Mouse (Mus musculus) midbrain, embryonic 12.5 days (tissue): ENCODE measurements at regions not wholly inside any gene's neighbourhood (a gene's known extent, or its start where the extent isn't known, plus 50 kb on each side); places are given as distances from the start of the nearest gene placed in this dataset.

Experiments
- ATAC-seq: fragments of 200-750 bp; cut with Nextera tagmentation; 2 replicates; pipeline ENCODE4 v1.8.0; 2017; ENCODE audit warnings: low read depth, moderate TSS enrichment, moderate library complexity; ENCODE audit not compliant: low FRiP score
- H3K27ac ChIP-seq: fragments of 300-500 bp; sonication (generic); replicated peaks from 2 replicates; pipeline ENCODE4 v1.5.1; 2016; ENCODE audit warnings: mild to moderate bottlenecking
- H3K27me3 ChIP-seq: fragments of 300-500 bp; sonication (generic); 2 replicates; pipeline ENCODE4 v1.6.1; 2016; ENCODE audit warnings: mild to moderate bottlenecking
- H3K36me3 ChIP-seq: fragments of 300-500 bp; sonication (generic); 2 replicates; pipeline ENCODE4 v1.6.1; 2016
- H3K4me1 ChIP-seq: fragments of 300-500 bp; sonication (generic); 2 replicates; pipeline ENCODE4 v1.6.1; 2016
- H3K4me2 ChIP-seq: fragments of 300-500 bp; sonication (generic); replicated peaks from 2 replicates; pipeline ENCODE4 v1.6.1; 2016; ENCODE audit warnings: mild to moderate bottlenecking, moderate library complexity
- H3K4me3 ChIP-seq: fragments of 300-500 bp; sonication (generic); 2 replicates; pipeline ENCODE4 v1.5.1; 2016; ENCODE audit warnings: mild to moderate bottlenecking
- H3K9ac ChIP-seq: fragments of 300-500 bp; sonication (generic); replicated peaks from 2 replicates; pipeline ENCODE4 v1.6.1; 2016; ENCODE audit warnings: mild to moderate bottlenecking, moderate library complexity
- H3K9me3 ChIP-seq: fragments of 300-500 bp; sonication (generic); 2 replicates; pipeline ENCODE4 v1.6.1; 2016; ENCODE audit warnings: mild to moderate bottlenecking
- WGBS: fragments of 180-500 bp; shearing (Covaris S2); methylation state at CpG from one replicate; pipeline ENCODE4 v1.1.7; 2016; 5-methylcytosine and 5-hydroxymethylcytosine counted together

DNA sequence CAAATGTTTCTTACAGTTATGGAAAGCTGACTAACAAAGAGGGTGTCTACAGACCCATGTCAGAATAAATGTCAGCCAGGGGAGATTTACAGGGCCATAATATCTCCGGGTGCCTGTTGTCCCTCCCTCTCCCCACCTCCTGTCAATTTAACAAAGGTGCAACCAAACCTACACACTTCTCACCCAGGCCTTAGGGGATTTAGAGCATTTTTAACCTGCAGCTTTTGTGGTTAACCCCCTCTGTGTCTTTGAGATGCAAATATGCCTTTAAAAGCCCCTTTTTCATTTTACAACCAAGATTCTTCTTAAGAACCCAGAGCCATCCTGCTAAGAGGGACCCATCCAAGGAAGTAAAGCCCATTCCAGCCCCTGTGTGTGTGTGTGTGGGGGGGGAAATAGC lies 573.3 kb downstream of the Tmem132b start:
- H3K27me3 ChIP-seq, result no peaks in the 10 kb centered on the region
- H3K9me3 ChIP-seq, result no peaks in the 10 kb centered on the region
- no peak for ATAC-seq
- H3K4me2 ChIP-seq, result no peak overlapping the region
- H3K9ac ChIP-seq, result no peak overlapping the region
- no peak overlapping the region for H3K4me3 ChIP-seq
- H3K36me3 ChIP-seq, result no peaks in the 10 kb centered on the region
- 76% methylated on average over 1 of the region's 1 CpGs for WGBS
- no peak overlapping the region for H3K27ac ChIP-seq
- no peaks in the 10 kb centered on the region for H3K4me1 ChIP-seq

- Histone ChIP-seq H3K27ac (no peak overlapping the region), H3K4me1 (no peaks in the 10 kb centered on the region), H3K4me3 (no peak overlapping the region), H3K9ac (no peak overlapping the region), H3K27me3 (no peaks in the 10 kb centered on the region), H3K4me2 (no peak overlapping the region), H3K36me3 (no peaks in the 10 kb centered on the region), H3K9me3 (no peaks in the 10 kb centered on the region)
- 95% methylated on average over 1 of the region's 1 CpGs for WGBS
- no peak for ATAC-seq
These were observed 573.9 kb downstream of the Tmem132b start for GRCm38 (mm10) chr5:126105446-126105845.

GRCm38 (mm10) chr5:126107020-126107419 lies 575.4 kb downstream of the Tmem132b start:
- no peaks in the 10 kb centered on the region for H3K9me3 ChIP-seq
- no peak overlapping the region for H3K9ac ChIP-seq
- no peak overlapping the region for H3K27ac ChIP-seq
- H3K27me3 ChIP-seq, result no peaks in the 10 kb centered on the region
- no peak overlapping the region for H3K4me2 ChIP-seq
- no peaks in the 10 kb centered on the region for H3K36me3 ChIP-seq
- 80% methylated on average over 5 of the region's 5 CpGs for WGBS
- no peak overlapping the region for H3K4me3 ChIP-seq
- ATAC-seq, result no peak
- H3K4me1 ChIP-seq, result no peaks in the 10 kb centered on the region

GRCm38 (mm10) chr5:126108837-126109236 lies 577.3 kb downstream of the Tmem132b start:
- H3K27ac ChIP-seq, result no peak overlapping the region
- no peaks in the 10 kb centered on the region for H3K4me1 ChIP-seq
- no peak overlapping the region for H3K9ac ChIP-seq
- 64% methylated on average over 3 of the region's 3 CpGs for WGBS
- H3K9me3 ChIP-seq, result no peaks in the 10 kb centered on the region
- no peak overlapping the region for H3K4me3 ChIP-seq
- H3K4me2 ChIP-seq, result no peak overlapping the region
- no peaks in the 10 kb centered on the region for H3K36me3 ChIP-seq
- ATAC-seq, result no peak
- no peaks in the 10 kb centered on the region for H3K27me3 ChIP-seq

DNA sequence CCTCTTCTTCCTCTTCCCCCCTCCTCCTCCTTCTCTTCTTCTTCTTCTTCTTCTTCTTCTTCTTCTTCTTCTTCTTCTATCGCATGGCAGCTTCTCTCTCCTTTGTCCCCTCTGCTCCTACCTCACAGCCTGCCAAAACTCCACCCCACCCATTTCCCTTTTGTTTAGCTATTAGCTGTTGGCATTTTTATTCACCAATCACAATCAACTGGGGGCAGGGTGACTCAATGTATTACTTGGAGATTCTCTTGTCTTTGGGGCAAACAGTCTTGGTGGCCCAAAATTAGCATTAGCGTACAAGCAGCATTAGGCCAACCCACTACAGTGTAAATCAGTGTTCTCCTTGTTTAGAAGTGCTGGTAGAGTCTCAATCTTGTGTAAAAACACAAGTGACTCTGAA lies 585.7 kb downstream of the Tmem132b start:
- Histone ChIP-seq H3K9me3 (no peaks in the 10 kb centered on the region), H3K4me1 (no peaks in the 10 kb centered on the region), H3K27me3 (no peaks in the 10 kb centered on the region), H3K4me2 (no peak overlapping the region), H3K4me3 (no peak overlapping the region), H3K27ac (no peak overlapping the region), H3K9ac (no peak overlapping the region), H3K36me3 (no peaks in the 10 kb centered on the region)
- ATAC-seq, result no peak
- 91% methylated on average over 2 of the region's 2 CpGs for WGBS

- Histone ChIP-seq H3K9me3 (no peaks in the 10 kb centered on the region), H3K9ac (no peak overlapping the region), H3K4me2 (no peak overlapping the region), H3K27me3 (no peaks in the 10 kb centered on the region), H3K4me1 (no peaks in the 10 kb centered on the region), H3K4me3 (no peak overlapping the region), H3K27ac (no peak overlapping the region), H3K36me3 (no peaks in the 10 kb centered on the region)
- ATAC-seq, result no peak
- 86% methylated on average over 5 of the region's 5 CpGs for WGBS
These were observed 586.4 kb downstream of the Tmem132b start for GRCm38 (mm10) chr5:126117906-126118521.

DNA sequence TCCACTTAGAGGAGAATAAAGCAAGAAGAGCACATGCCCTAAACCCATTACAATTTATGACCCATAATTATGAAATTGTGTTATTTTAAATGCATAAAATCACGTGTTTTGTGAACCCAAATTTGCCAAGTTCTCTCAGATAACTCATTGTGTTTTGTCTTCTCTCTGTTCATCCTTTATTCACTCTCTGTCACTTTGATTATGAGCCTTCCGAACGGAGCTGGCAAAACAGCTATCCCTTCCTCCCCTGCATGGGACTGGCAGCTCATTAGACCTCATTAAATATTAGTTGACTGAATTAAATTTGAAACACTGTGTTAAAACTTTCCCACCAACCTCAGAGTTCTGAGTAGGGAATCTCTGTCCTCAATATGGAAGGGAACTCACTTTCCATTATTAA lies 587.2 kb downstream of the Tmem132b start:
- no peak overlapping the region for H3K4me3 ChIP-seq
- no peaks in the 10 kb centered on the region for H3K36me3 ChIP-seq
- no peak overlapping the region for H3K4me2 ChIP-seq
- no peaks in the 10 kb centered on the region for H3K4me1 ChIP-seq
- no peaks in the 10 kb centered on the region for H3K27me3 ChIP-seq
- no peak overlapping the region for H3K27ac ChIP-seq
- WGBS, result 80% methylated on average over 3 of the region's 3 CpGs
- H3K9me3 ChIP-seq, result no peaks in the 10 kb centered on the region
- ATAC-seq, result no peak
- no peak overlapping the region for H3K9ac ChIP-seq

DNA sequence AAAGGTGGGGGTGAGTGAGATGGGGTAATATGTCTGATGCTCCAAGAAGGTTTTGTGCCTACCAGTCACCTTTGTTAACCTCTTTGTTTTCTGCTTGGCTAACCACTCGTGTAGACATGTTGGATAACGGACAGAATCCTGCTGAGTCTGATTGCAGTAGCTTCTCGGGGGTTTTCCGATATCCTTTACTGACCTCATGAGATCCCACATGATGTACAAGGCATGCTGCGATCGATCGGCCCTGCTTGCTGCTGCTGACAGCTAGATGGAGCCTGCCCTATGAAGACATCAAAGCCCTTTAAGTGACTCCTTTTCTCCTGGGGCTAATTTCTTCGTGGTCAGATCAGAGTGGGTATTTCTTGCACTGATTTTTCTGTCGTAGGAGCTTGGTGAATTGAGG lies 591.6 kb downstream of the Tmem132b start:
- WGBS, result 43% methylated on average over 9 of the region's 9 CpGs

DNA sequence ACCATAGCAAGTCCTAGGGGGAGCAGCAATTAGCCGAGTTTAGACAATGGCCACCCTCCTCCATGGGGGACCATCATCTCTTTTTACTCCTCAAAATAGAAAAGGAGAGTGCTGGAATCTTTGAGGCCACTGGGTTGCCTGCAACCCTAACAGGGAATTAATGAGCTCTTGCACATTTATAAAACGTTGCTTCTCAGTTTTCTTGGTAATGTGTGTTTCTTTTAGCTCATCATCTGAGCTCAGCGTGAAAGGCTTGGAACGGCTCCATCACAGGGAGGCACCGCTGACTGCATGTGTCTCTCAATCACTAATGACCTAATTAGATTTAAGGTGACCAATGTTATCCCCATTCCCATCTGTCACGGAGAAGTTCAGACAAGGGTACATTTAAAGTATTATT lies 595.9 kb downstream of the Tmem132b start:
- Histone ChIP-seq H3K36me3 (no peaks in the 10 kb centered on the region), H3K27me3 (no peaks in the 10 kb centered on the region), H3K27ac (no peak overlapping the region), H3K9ac (no peak overlapping the region), H3K4me2 (no peak overlapping the region), H3K9me3 (no peaks in the 10 kb centered on the region), H3K4me1 (peaks cover 3% of the 10 kb centered on the region; the same call in 1 of the 2 replicates), H3K4me3 (no peak overlapping the region)
- ATAC-seq, result no peak
- WGBS, result 58% methylated on average over 6 of the region's 6 CpGs

More for the DNA sequence above, 591.6 kb downstream of the Tmem132b start:
- H3K27ac ChIP-seq, result no peak overlapping the region
- H3K9ac ChIP-seq, result no peak overlapping the region
- ATAC-seq, result no peak
- no peak overlapping the region for H3K4me2 ChIP-seq
- H3K4me1 ChIP-seq, result peaks cover 3% of the 10 kb centered on the region; the same call in 1 of the 2 replicates
- H3K27me3 ChIP-seq, result no peaks in the 10 kb centered on the region
- no peaks in the 10 kb centered on the region for H3K9me3 ChIP-seq
- H3K4me3 ChIP-seq, result no peak overlapping the region
- no peaks in the 10 kb centered on the region for H3K36me3 ChIP-seq

GRCm38 (mm10) chr5:126148908-126149307 lies 617.3 kb downstream of the Tmem132b start:
- Histone ChIP-seq H3K4me2 (no peak overlapping the region), H3K4me1 (no peaks in the 10 kb centered on the region), H3K27me3 (no peaks in the 10 kb centered on the region), H3K9me3 (no peaks in the 10 kb centered on the region), H3K9ac (no peak overlapping the region), H3K36me3 (no peaks in the 10 kb centered on the region), H3K4me3 (no peak overlapping the region), H3K27ac (no peak overlapping the region)
- WGBS, result 87% methylated on average over 2 of the region's 2 CpGs
- no peak for ATAC-seq

DNA sequence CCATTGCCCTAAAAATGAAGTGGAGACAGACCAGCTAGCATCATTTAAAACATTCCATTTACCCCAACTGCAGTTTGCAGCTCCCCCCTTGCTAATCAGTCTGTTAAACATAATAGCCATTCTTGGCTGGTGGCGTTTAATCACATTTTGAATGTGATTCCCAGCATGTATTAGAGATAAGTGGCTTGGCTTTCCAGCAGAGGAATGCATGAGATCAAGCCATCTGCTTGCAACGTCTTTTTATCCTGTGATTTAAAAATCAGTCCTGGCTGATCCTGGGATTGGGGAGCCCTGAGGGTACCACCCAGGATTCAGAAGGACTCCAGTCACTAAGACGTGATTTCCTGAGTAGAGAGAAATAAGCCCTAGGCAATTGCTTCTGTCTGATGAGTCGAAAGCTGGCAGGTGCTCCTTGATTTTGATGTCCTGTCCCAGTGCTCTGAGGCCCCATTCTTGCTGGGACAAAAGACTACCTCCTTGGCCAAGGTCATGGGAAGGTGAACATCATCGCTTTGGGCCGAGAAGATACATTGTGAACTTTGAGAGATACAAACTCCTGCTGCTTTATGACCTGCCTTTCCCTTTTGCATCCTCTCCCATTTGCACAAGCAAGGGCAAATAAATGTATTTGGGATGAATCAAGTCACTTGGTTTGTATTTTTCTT lies 623.8 kb downstream of the Tmem132b start:
- no peak for ATAC-seq
- Histone ChIP-seq H3K27me3 (no peaks in the 10 kb centered on the region), H3K27ac (no peak overlapping the region), H3K9me3 (no peaks in the 10 kb centered on the region), H3K36me3 (no peaks in the 10 kb centered on the region), H3K4me1 (peaks cover 7% of the 10 kb centered on the region; the same call in 1 of the 2 replicates), H3K9ac (no peak overlapping the region), H3K4me3 (no peak overlapping the region), H3K4me2 (no peak overlapping the region)
- 31% methylated on average over 6 of the region's 6 CpGs for WGBS

- WGBS, result 47% methylated on average over 5 of the region's 5 CpGs
- H3K36me3 ChIP-seq, result no peaks in the 10 kb centered on the region
- no peaks in the 10 kb centered on the region for H3K27me3 ChIP-seq
- no peak overlapping the region for H3K27ac ChIP-seq
- no peak for ATAC-seq
- no peaks in the 10 kb centered on the region for H3K4me1 ChIP-seq
- no peaks in the 10 kb centered on the region for H3K9me3 ChIP-seq
- H3K4me3 ChIP-seq, result no peak overlapping the region
- no peak overlapping the region for H3K4me2 ChIP-seq
- no peak overlapping the region for H3K9ac ChIP-seq
These were observed 654.5 kb downstream of the Tmem132b start for GRCm38 (mm10) chr5:126186111-126186510.

DNA sequence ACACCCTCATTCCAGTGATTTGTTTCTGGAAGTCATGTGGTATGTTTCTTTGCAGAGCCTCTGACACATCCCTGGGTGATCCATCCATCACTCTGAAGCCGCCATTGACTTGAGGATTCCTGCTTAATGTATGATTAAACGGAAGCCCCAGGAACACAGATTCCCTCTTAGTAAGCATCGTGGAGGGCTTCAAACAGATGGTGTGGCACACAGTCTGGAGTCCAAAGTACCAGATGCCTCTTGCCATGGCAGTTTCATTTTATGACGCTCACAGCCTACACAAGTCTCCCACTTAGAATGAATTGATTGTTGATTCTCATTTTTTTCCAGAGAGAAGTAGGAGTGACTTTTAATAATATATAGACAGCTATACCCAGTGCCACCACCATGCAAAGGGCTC lies 668.3 kb downstream of the Tmem132b start:
- no peak for ATAC-seq
- no peaks in the 10 kb centered on the region for H3K27me3 ChIP-seq
- H3K9ac ChIP-seq, result no peak overlapping the region
- 83% methylated on average over 4 of the region's 4 CpGs for WGBS
- H3K36me3 ChIP-seq, result no peaks in the 10 kb centered on the region
- H3K4me1 ChIP-seq, result peaks cover 3% of the 10 kb centered on the region; the same call in 1 of the 2 replicates
- H3K4me3 ChIP-seq, result no peak overlapping the region
- H3K27ac ChIP-seq, result no peak overlapping the region
- no peaks in the 10 kb centered on the region for H3K9me3 ChIP-seq
- H3K4me2 ChIP-seq, result no peak overlapping the region
